Comparison of ENCODE assay signal across 21 mouse cellular contexts in genomic region chr1:189164721-189165120, GRCm38 (mm10).
A peak's percentile ranks its signal among the peaks of the same experiment; 100 is the strongest.
DNase-seq lines count a peak whose midpoint lies in the region; ATAC-seq and TF ChIP-seq lines count a peak whose summit lies in the region.
"Had no signal": no experiment of that assay in that cellular context is flagged by ENCODE, and none has a peak within 500 bp of the region (broad histone marks: within the 10 kb centered on the region; RNA-seq: fewer than 3 reads in every experiment).

No protein-coding gene starts in this region.

- no peak overlapping the region for H3K9ac ChIP-seq in lung, embryonic 14.5 days
- H3K9ac ChIP-seq: forebrain, embryonic 13.5 days; heart, embryonic 13.5 days; hindbrain, embryonic 14.5 days had no signal

- H3K4me2 ChIP-seq in lung, embryonic 14.5 days: no peak overlapping the region
- H3K4me2 ChIP-seq: forebrain, embryonic 13.5 days; heart, embryonic 13.5 days; hindbrain, embryonic 14.5 days had no signal

- peak; percentile 55 for DNase-seq in heart, embryonic 10.5 days (ENCODE audit: low spot score)
- no peak for DNase-seq in heart, adult 18-20 months
- DNase-seq in lung, embryonic 14.5 days: peak; percentile 64
- no peak for DNase-seq in lung, postnatal 36 days
- peak; percentile 42 for DNase-seq in NIH3T3 (ENCODE audit: low read depth)
- DNase-seq: adrenal gland, adult 8-10 months; adrenal gland, postnatal 25 days; cerebellum, adult 18-20 months; cerebellum, adult 9-10 months; cerebellum, postnatal 14 days; heart, postnatal 4 days had no signal

- 88% methylated on average over 4 of the region's 4 CpGs for WGBS in heart, embryonic 10.5 days
- 44% methylated on average over 4 of the region's 4 CpGs for WGBS in lung, embryonic 14.5 days

- peaks cover 10% of the 10 kb centered on the region for H3K4me1 ChIP-seq in heart, embryonic 10.5 days
- 0 out of 2 replicates have a peak, but pooled peaks cover 2% of the 10 kb centered on the region for H3K4me1 ChIP-seq in lung, embryonic 14.5 days (ENCODE audit: insufficient read depth)
- H3K4me1 ChIP-seq in brown adipose tissue, adult 24 weeks (ENCODE audit: control insufficient read depth, insufficient read depth, insufficient read length, low read length): peaks cover 14% of the 10 kb centered on the region
- H3K4me1 ChIP-seq: forebrain, embryonic 10.5 days; forebrain, embryonic 13.5 days had no signal

- H3K4me3 ChIP-seq in heart, embryonic 10.5 days: no peak overlapping the region
- H3K4me3 ChIP-seq in lung, embryonic 14.5 days (ENCODE audit: low read depth, low read length): no peak overlapping the region
- H3K4me3 ChIP-seq in brown adipose tissue, adult 24 weeks (ENCODE audit: insufficient read depth, low read depth, low read length): no peak overlapping the region
- H3K4me3 ChIP-seq: forebrain, embryonic 10.5 days; forebrain, embryonic 13.5 days; heart, embryonic 13.5 days had no signal

- H3K9me3 ChIP-seq in heart, embryonic 10.5 days: no peaks in the 10 kb centered on the region
- H3K9me3 ChIP-seq in lung, embryonic 14.5 days (ENCODE audit: low read depth, low read length): no peaks in the 10 kb centered on the region
- H3K9me3 ChIP-seq: forebrain, embryonic 10.5 days; forebrain, embryonic 13.5 days; heart, embryonic 13.5 days had no signal

- no peak overlapping the region for H3K27ac ChIP-seq in heart, embryonic 10.5 days
- no peak overlapping the region for H3K27ac ChIP-seq in lung, embryonic 14.5 days (ENCODE audit: low read depth)
- H3K27ac ChIP-seq in brown adipose tissue, adult 24 weeks (replicated peaks; ENCODE audit: low read depth, low read length): peak overlapping the region; percentile 68
- H3K27ac ChIP-seq: forebrain, embryonic 10.5 days; forebrain, embryonic 13.5 days; heart, embryonic 13.5 days; hindbrain, embryonic 14.5 days; hindbrain, postnatal 0 days had no signal

- 0 out of 2 replicates have a peak, but pooled peaks have one; percentile 44 for ATAC-seq in lung, embryonic 14.5 days (ENCODE audit: insufficient read depth)
- ATAC-seq: activated CD4-positive, CD25-positive, alpha-beta regulatory T cell, adult 4 months; CD4-positive, CD25-positive, alpha-beta regulatory T cell, adult 4 months; forebrain, embryonic 13.5 days; forebrain, embryonic 16.5 days; hindbrain, postnatal 0 days; inflammation-experienced regulatory T-cells, adult 6 months had no signal

- no peaks in the 10 kb centered on the region for H3K27me3 ChIP-seq in heart, embryonic 10.5 days (ENCODE audit: insufficient read depth, poor library complexity, severe bottlenecking)
- no peaks in the 10 kb centered on the region for H3K27me3 ChIP-seq in lung, embryonic 14.5 days (ENCODE audit: insufficient read depth, low read length)
- H3K27me3 ChIP-seq: forebrain, embryonic 13.5 days; heart, embryonic 13.5 days had no signal

- no peak for TF ChIP-seq CTCF in lung, embryonic 14.5 days (IDR thresholded peaks at IDR 0.05; ENCODE audit: low read depth)

- H3K36me3 ChIP-seq in heart, embryonic 10.5 days: no peaks in the 10 kb centered on the region
- H3K36me3 ChIP-seq in lung, embryonic 14.5 days (ENCODE audit: insufficient read depth): no peaks in the 10 kb centered on the region
- H3K36me3 ChIP-seq: forebrain, embryonic 10.5 days; heart, embryonic 13.5 days had no signal

Comparison
In these comparisons a context has a peak if more than half of its experiments do, and no peak if none do; other contexts are left out.
1. DNase-seq: peak in heart, embryonic 10.5 days (single experiment), lung, embryonic 14.5 days (single experiment) and NIH3T3 (single experiment); none in heart, adult 18-20 months (0 of 2) and lung, postnatal 36 days (single experiment).